Mouse (Mus musculus): ENCODE data around the gene Pitpnc1. TPM values are rescaled to one million over a fixed set of nuclear protein-coding genes. Genes with fewer than 3 reads are reported as not detected.

Pitpnc1 gene
- polyA plus RNA-seq, 1 experiment from 2014 or later, result 38.1 TPM

GRCm38 (mm10) chr11:107369661-107370060 lies 100.8 kb downstream of the Pitpnc1 start:
- Histone ChIP-seq H3K27ac (ENCODE audit: low read depth, low read length) (no peak overlapping the region), H3K36me3 (ENCODE audit: control insufficient read depth, insufficient read depth, low read length) (no peaks in the 10 kb centered on the region), H3K4me1 (ENCODE audit: control insufficient read depth, insufficient read depth, low read length) (no peaks in the 10 kb centered on the region), H3K9me3 (ENCODE audit: control insufficient read depth, low read length) (no peaks in the 10 kb centered on the region), H3K9ac (ENCODE audit: low read length) (no peak overlapping the region), H3K4me2 (ENCODE audit: low read depth) (no peak overlapping the region), H3K27me3 (ENCODE audit: control insufficient read depth, insufficient read depth, low read length) (no peaks in the 10 kb centered on the region), H3K4me3 (ENCODE audit: low read depth, low read length) (no peak overlapping the region)
- DNase-seq (ENCODE audit: low spot score) (no peak), ATAC-seq (ENCODE audit: insufficient read depth, low FRiP score, low TSS enrichment) (no peak)
- 96% methylated on average over 6 of the region's 6 CpGs for WGBS

- ATAC-seq (ENCODE audit: insufficient read depth, low FRiP score, low TSS enrichment) (no peak), DNase-seq (ENCODE audit: low spot score) (no peak)
- Histone ChIP-seq H3K36me3 (ENCODE audit: control insufficient read depth, insufficient read depth, low read length) (no peaks in the 10 kb centered on the region), H3K9ac (ENCODE audit: low read length) (no peak overlapping the region), H3K4me3 (ENCODE audit: low read depth, low read length) (no peak overlapping the region), H3K9me3 (ENCODE audit: control insufficient read depth, low read length) (no peaks in the 10 kb centered on the region), H3K27me3 (ENCODE audit: control insufficient read depth, insufficient read depth, low read length) (no peaks in the 10 kb centered on the region), H3K4me1 (ENCODE audit: control insufficient read depth, insufficient read depth, low read length) (no peaks in the 10 kb centered on the region), H3K4me2 (ENCODE audit: low read depth) (no peak overlapping the region), H3K27ac (ENCODE audit: low read depth, low read length) (no peak overlapping the region)
- WGBS, result 80% methylated on average over 13 of the region's 13 CpGs
Measured at GRCm38 (mm10) chr11:107365938-107366712, 104.4 kb downstream of the Pitpnc1 start.

DNA sequence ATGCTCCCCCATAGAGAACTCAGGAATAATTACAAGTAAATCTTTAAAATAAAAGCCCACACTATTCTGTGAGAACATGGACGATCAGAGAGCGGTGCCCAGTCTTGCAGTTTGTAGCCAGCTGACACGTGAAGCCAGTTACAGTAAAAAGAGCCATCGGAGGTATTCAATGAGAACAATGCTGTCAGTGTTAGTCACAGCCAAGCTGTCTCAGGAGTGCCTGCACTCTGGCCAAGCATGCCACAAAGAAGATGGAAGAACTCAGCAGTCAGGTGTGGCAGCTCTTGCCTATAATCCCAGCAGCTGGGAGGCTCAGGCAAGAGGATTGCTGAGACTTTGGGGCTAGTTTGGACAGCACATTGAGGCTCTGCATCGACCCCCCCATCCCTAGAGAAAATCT lies 111.8 kb downstream of the Pitpnc1 start:
- H3K4me2 ChIP-seq (ENCODE audit: low read depth), result no peak overlapping the region
- no peak overlapping the region for H3K27ac ChIP-seq (ENCODE audit: low read depth, low read length)
- DNase-seq (ENCODE audit: low spot score), result no peak
- no peaks in the 10 kb centered on the region for H3K9me3 ChIP-seq (ENCODE audit: control insufficient read depth, low read length)
- H3K36me3 ChIP-seq (ENCODE audit: control insufficient read depth, insufficient read depth, low read length), result no peaks in the 10 kb centered on the region
- no peak overlapping the region for H3K9ac ChIP-seq (ENCODE audit: low read length)
- H3K27me3 ChIP-seq (ENCODE audit: control insufficient read depth, insufficient read depth, low read length), result no peaks in the 10 kb centered on the region
- 76% methylated on average over 5 of the region's 5 CpGs for WGBS
- no peaks in the 10 kb centered on the region for H3K4me1 ChIP-seq (ENCODE audit: control insufficient read depth, insufficient read depth, low read length)
- no peak overlapping the region for H3K4me3 ChIP-seq (ENCODE audit: low read depth, low read length)
- no peak for ATAC-seq (ENCODE audit: insufficient read depth, low FRiP score, low TSS enrichment)

- Histone ChIP-seq H3K36me3 (ENCODE audit: control insufficient read depth, insufficient read depth, low read length) (no peaks in the 10 kb centered on the region), H3K9me3 (ENCODE audit: control insufficient read depth, low read length) (no peaks in the 10 kb centered on the region), H3K4me1 (ENCODE audit: control insufficient read depth, insufficient read depth, low read length) (no peaks in the 10 kb centered on the region), H3K4me3 (ENCODE audit: low read depth, low read length) (no peak overlapping the region), H3K27me3 (ENCODE audit: control insufficient read depth, insufficient read depth, low read length) (no peaks in the 10 kb centered on the region), H3K9ac (ENCODE audit: low read length) (no peak overlapping the region), H3K27ac (ENCODE audit: low read depth, low read length) (no peak overlapping the region), H3K4me2 (ENCODE audit: low read depth) (no peak overlapping the region)
- no peak for ATAC-seq (ENCODE audit: insufficient read depth, low FRiP score, low TSS enrichment)
- no peak for DNase-seq (ENCODE audit: low spot score)
- WGBS, result 85% methylated on average over 7 of the region's 7 CpGs
Measured at GRCm38 (mm10) chr11:107356224-107356623, 114.3 kb downstream of the Pitpnc1 start.

GRCm38 (mm10) chr11:107355526-107355925 lies 115.0 kb downstream of the Pitpnc1 start:
- Histone ChIP-seq H3K9me3 (ENCODE audit: control insufficient read depth, low read length) (no peaks in the 10 kb centered on the region), H3K27me3 (ENCODE audit: control insufficient read depth, insufficient read depth, low read length) (no peaks in the 10 kb centered on the region), H3K4me1 (ENCODE audit: control insufficient read depth, insufficient read depth, low read length) (no peaks in the 10 kb centered on the region), H3K4me2 (ENCODE audit: low read depth) (no peak overlapping the region), H3K4me3 (ENCODE audit: low read depth, low read length) (no peak overlapping the region), H3K36me3 (ENCODE audit: control insufficient read depth, insufficient read depth, low read length) (no peaks in the 10 kb centered on the region), H3K27ac (ENCODE audit: low read depth, low read length) (no peak overlapping the region), H3K9ac (ENCODE audit: low read length) (no peak overlapping the region)
- ATAC-seq (ENCODE audit: insufficient read depth, low FRiP score, low TSS enrichment), result no peak
- WGBS, result 65% methylated on average over 3 of the region's 3 CpGs
- DNase-seq (ENCODE audit: low spot score), result no peak

- Histone ChIP-seq H3K9me3 (ENCODE audit: control insufficient read depth, low read length) (no peaks in the 10 kb centered on the region), H3K4me1 (ENCODE audit: control insufficient read depth, insufficient read depth, low read length) (no peaks in the 10 kb centered on the region), H3K27me3 (ENCODE audit: control insufficient read depth, insufficient read depth, low read length) (no peaks in the 10 kb centered on the region), H3K27ac (ENCODE audit: low read depth, low read length) (no peak overlapping the region), H3K4me2 (ENCODE audit: low read depth) (no peak overlapping the region), H3K36me3 (ENCODE audit: control insufficient read depth, insufficient read depth, low read length) (no peaks in the 10 kb centered on the region), H3K9ac (ENCODE audit: low read length) (no peak overlapping the region), H3K4me3 (ENCODE audit: low read depth, low read length) (no peak overlapping the region)
- DNase-seq (ENCODE audit: low spot score) (no peak), ATAC-seq (ENCODE audit: insufficient read depth, low FRiP score, low TSS enrichment) (no peak)
- 90% methylated on average over 8 of the region's 8 CpGs for WGBS
Measured at GRCm38 (mm10) chr11:107354499-107355143, 115.9 kb downstream of the Pitpnc1 start.

GRCm38 (mm10) chr11:107352596-107352995 lies 117.9 kb downstream of the Pitpnc1 start:
- no peaks in the 10 kb centered on the region for H3K9me3 ChIP-seq (ENCODE audit: control insufficient read depth, low read length)
- 17% methylated on average over 7 of the region's 7 CpGs for WGBS

GRCm38 (mm10) chr11:107349756-107350155 lies 120.7 kb downstream of the Pitpnc1 start:
- no peaks in the 10 kb centered on the region for H3K27me3 ChIP-seq (ENCODE audit: control insufficient read depth, insufficient read depth, low read length)
- no peak overlapping the region for H3K27ac ChIP-seq (ENCODE audit: low read depth, low read length)
- no peak overlapping the region for H3K9ac ChIP-seq (ENCODE audit: low read length)
- H3K4me3 ChIP-seq (ENCODE audit: low read depth, low read length), result no peak overlapping the region
- H3K4me2 ChIP-seq (ENCODE audit: low read depth), result no peak overlapping the region
- WGBS, result 90% methylated on average over 7 of the region's 7 CpGs
- ATAC-seq (ENCODE audit: insufficient read depth, low FRiP score, low TSS enrichment) (no peak), DNase-seq (ENCODE audit: low spot score) (no peak)
- H3K4me1 ChIP-seq (ENCODE audit: control insufficient read depth, insufficient read depth, low read length), result no peaks in the 10 kb centered on the region
- no peaks in the 10 kb centered on the region for H3K9me3 ChIP-seq (ENCODE audit: control insufficient read depth, low read length)
- H3K36me3 ChIP-seq (ENCODE audit: control insufficient read depth, insufficient read depth, low read length), result no peaks in the 10 kb centered on the region

More at GRCm38 (mm10) chr11:107352596-107352995, 117.9 kb downstream of the Pitpnc1 start:
- H3K4me3 ChIP-seq (ENCODE audit: low read depth, low read length), result no peak overlapping the region
- no peaks in the 10 kb centered on the region for H3K36me3 ChIP-seq (ENCODE audit: control insufficient read depth, insufficient read depth, low read length)
- no peaks in the 10 kb centered on the region for H3K4me1 ChIP-seq (ENCODE audit: control insufficient read depth, insufficient read depth, low read length)
- DNase-seq (ENCODE audit: low spot score) (no peak), ATAC-seq (ENCODE audit: insufficient read depth, low FRiP score, low TSS enrichment) (no peak)
- no peak overlapping the region for H3K27ac ChIP-seq (ENCODE audit: low read depth, low read length)
- no peaks in the 10 kb centered on the region for H3K27me3 ChIP-seq (ENCODE audit: control insufficient read depth, insufficient read depth, low read length)
- no peak overlapping the region for H3K9ac ChIP-seq (ENCODE audit: low read length)
- no peak overlapping the region for H3K4me2 ChIP-seq (ENCODE audit: low read depth)

GRCm38 (mm10) chr11:107343031-107343430 lies 127.5 kb downstream of the Pitpnc1 start:
- Histone ChIP-seq H3K9ac (ENCODE audit: low read length) (no peak overlapping the region), H3K4me3 (ENCODE audit: low read depth, low read length) (no peak overlapping the region), H3K36me3 (ENCODE audit: control insufficient read depth, insufficient read depth, low read length) (no peaks in the 10 kb centered on the region), H3K27ac (ENCODE audit: low read depth, low read length) (no peak overlapping the region), H3K9me3 (ENCODE audit: control insufficient read depth, low read length) (no peaks in the 10 kb centered on the region), H3K4me2 (ENCODE audit: low read depth) (no peak overlapping the region), H3K4me1 (ENCODE audit: control insufficient read depth, insufficient read depth, low read length) (peaks cover 3% of the 10 kb centered on the region; the same call in 1 of the 2 replicates), H3K27me3 (ENCODE audit: control insufficient read depth, insufficient read depth, low read length) (no peaks in the 10 kb centered on the region)
- ATAC-seq (ENCODE audit: insufficient read depth, low FRiP score, low TSS enrichment) (no peak), DNase-seq (ENCODE audit: low spot score) (no peak)
- WGBS, result 88% methylated on average over 4 of the region's 4 CpGs

Data from neural tube, embryonic 11.5 days (tissue).